ENCODE assay signal across 8 mouse cellular contexts in the genomic region with DNA sequence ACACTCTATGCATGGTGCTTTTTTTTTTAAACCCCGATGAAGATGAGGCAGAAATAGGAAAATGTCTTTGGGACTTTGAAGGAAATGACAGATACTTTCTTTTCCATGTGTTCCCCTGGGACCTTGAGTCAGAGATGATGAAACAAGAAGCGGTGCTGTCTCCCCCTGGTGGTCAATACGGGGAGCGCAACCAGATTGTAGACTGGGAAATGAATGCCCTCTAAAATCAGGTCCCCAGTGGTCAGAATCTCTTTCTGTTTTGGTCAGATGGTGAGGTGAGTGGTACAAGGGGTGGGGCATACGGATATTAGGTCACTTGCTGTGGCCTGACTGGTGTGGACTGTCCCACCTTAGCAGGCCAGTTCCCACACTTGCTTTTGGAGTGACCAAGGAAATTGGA. TPM values are rescaled to one million over a fixed set of nuclear protein-coding genes. Genes with fewer than 3 reads are reported as not detected.
DNase-seq lines count a peak whose midpoint lies in the region; ATAC-seq and TF ChIP-seq lines count a peak whose summit lies in the region.

No protein-coding gene starts in this region.

- no peak overlapping the region for H3K4me2 ChIP-seq in liver, embryonic 12.5 days
- no peak overlapping the region for H3K4me2 ChIP-seq in neural tube, embryonic 11.5 days (ENCODE audit: low read depth)

- intact Hi-C loops in left cerebral cortex, postnatal 36 days (cut with DNase I), result loop anchor here (1.0 kb wide), 1 partner anchor 91 kb away; no protein-coding TSS in a partner anchor

- no peaks in the 10 kb centered on the region for H3K4me1 ChIP-seq in liver, adult 2 months (ENCODE audit: control insufficient read depth, insufficient read depth, low read length)
- peaks cover 35% of the 10 kb centered on the region for H3K4me1 ChIP-seq in liver, embryonic 12.5 days
- H3K4me1 ChIP-seq in embryonic facial prominence, embryonic 10.5 days, result peaks cover 11% of the 10 kb centered on the region
- H3K4me1 ChIP-seq in neural tube, embryonic 11.5 days (ENCODE audit: control insufficient read depth, insufficient read depth, low read length), result no peaks in the 10 kb centered on the region

- no peak for ATAC-seq in liver, embryonic 12.5 days
- peak; percentile 50 to 63; a peak in 2 of 4 replicates for ATAC-seq in hematopoietic stem cell, adult 5-6 weeks (replicated peaks in 1 of 2; ENCODE audit: insufficient read depth in 1 of 2, low FRiP score in 2 of 2, low TSS enrichment in 1 of 2, low read depth in 1 of 2, poor library complexity in 2 of 2, severe bottlenecking in 2 of 2)
- no peak for ATAC-seq in neural tube, embryonic 11.5 days (ENCODE audit: insufficient read depth, low FRiP score, low TSS enrichment)

- peak; percentile 71; the same call in 1 of the 2 replicates for TF ChIP-seq CTCF in liver, adult 2 months (IDR thresholded peaks at IDR 0.05; ENCODE audit: low read depth, low read length)

- H3K36me3 ChIP-seq in liver, adult 2 months (ENCODE audit: control insufficient read depth, insufficient read depth, low read length), result no peaks in the 10 kb centered on the region
- H3K36me3 ChIP-seq in liver, embryonic 12.5 days, result no peaks in the 10 kb centered on the region
- H3K36me3 ChIP-seq in embryonic facial prominence, embryonic 10.5 days (replicated peaks), result no peaks in the 10 kb centered on the region
- no peaks in the 10 kb centered on the region for H3K36me3 ChIP-seq in neural tube, embryonic 11.5 days (ENCODE audit: control insufficient read depth, insufficient read depth, low read length)

- H3K27me3 ChIP-seq in liver, adult 2 months (ENCODE audit: control insufficient read depth, insufficient read depth, low read length), result peaks cover 3% of the 10 kb centered on the region; the same call in 1 of the 2 replicates
- peaks cover 82% of the 10 kb centered on the region for H3K27me3 ChIP-seq in liver, embryonic 12.5 days (replicated peaks)
- peaks cover 51% of the 10 kb centered on the region for H3K27me3 ChIP-seq in embryonic facial prominence, embryonic 10.5 days (replicated peaks; ENCODE audit: low read depth, poor library complexity, severe bottlenecking)
- H3K27me3 ChIP-seq in neural tube, embryonic 11.5 days (ENCODE audit: control insufficient read depth, insufficient read depth, low read length), result no peaks in the 10 kb centered on the region

- no peak overlapping the region for H3K27ac ChIP-seq in liver, adult 2 months (replicated peaks; ENCODE audit: insufficient read depth, low read depth, low read length)
- H3K27ac ChIP-seq in liver, embryonic 12.5 days, result no peak overlapping the region
- H3K27ac ChIP-seq in embryonic facial prominence, embryonic 10.5 days (replicated peaks), result no peak overlapping the region
- H3K27ac ChIP-seq in neural tube, embryonic 11.5 days (ENCODE audit: low read depth, low read length), result no peak overlapping the region

- no peaks in the 10 kb centered on the region for H3K79me2 ChIP-seq in liver, adult 2 months (ENCODE audit: control insufficient read depth, insufficient read depth, low read length)

- no peak overlapping the region for H3K4me3 ChIP-seq in liver, adult 2 months (ENCODE audit: insufficient read depth, low read depth, low read length)
- H3K4me3 ChIP-seq in liver, embryonic 12.5 days, result no peak overlapping the region
- H3K4me3 ChIP-seq in embryonic facial prominence, embryonic 10.5 days, result no peak overlapping the region
- no peak overlapping the region for H3K4me3 ChIP-seq in neural tube, embryonic 11.5 days (ENCODE audit: low read depth, low read length)

- no peaks in the 10 kb centered on the region for H3K9me3 ChIP-seq in liver, embryonic 12.5 days (replicated peaks)
- H3K9me3 ChIP-seq in embryonic facial prominence, embryonic 10.5 days, result no peaks in the 10 kb centered on the region
- no peaks in the 10 kb centered on the region for H3K9me3 ChIP-seq in neural tube, embryonic 11.5 days (ENCODE audit: control insufficient read depth, low read length)

- 5% methylated on average over 5 of the region's 5 CpGs for WGBS in liver, adult 2 months
- WGBS in liver, embryonic 12.5 days (ENCODE audit: insufficient replicate concordance), result 2% methylated on average over 5 of the region's 5 CpGs
- 3% methylated on average over 5 of the region's 5 CpGs for WGBS in embryonic facial prominence, embryonic 10.5 days
- 3% methylated on average over 5 of the region's 5 CpGs for WGBS in neural tube, embryonic 11.5 days

- H3K9ac ChIP-seq in liver, adult 2 months (ENCODE audit: low read depth, low read length), result no peak overlapping the region
- H3K9ac ChIP-seq in liver, embryonic 12.5 days, result no peak overlapping the region
- H3K9ac ChIP-seq in neural tube, embryonic 11.5 days (ENCODE audit: low read length), result no peak overlapping the region

- no peak for TF ChIP-seq POLR2A in liver, adult 2 months (IDR thresholded peaks at IDR 0.05; ENCODE audit: extremely low read depth, insufficient read depth, low read length)

- peak; percentile 29 for DNase-seq in liver, adult 2 months (ENCODE audit: extremely low read depth, low read depth, low spot score)
- peak; percentile 77 to 82 for DNase-seq in adrenal gland, postnatal 36 days
- peak; percentile 73 for DNase-seq in embryonic facial prominence, embryonic 10.5 days (ENCODE audit: low spot score)
- peak; percentile 45 to 68 for DNase-seq in left cerebral cortex, postnatal 36 days (ENCODE audit: low spot score in 2 of 2)
- DNase-seq in neural tube, embryonic 11.5 days (ENCODE audit: low spot score), result peak; percentile 77
- peak; percentile 43 for DNase-seq in thymus, postnatal 0 days (ENCODE audit: low spot score)

RNA-seq across cellular contexts. Expression of a gene that starts 9.4 kb away (rescaled TPM):
- total RNA-seq in liver, adult 2 months (2014; rRNA removed), result 17.5 and 18.5 TPM in 2 replicates
- polyA plus RNA-seq in liver, adult 2 months (2012; rRNA removed), result 21.5 and 27.3 TPM in 2 replicates
- polyA plus RNA-seq in liver, embryonic 12.5 days (2016; fragmentation: Nextera tagmentation; extraction: Ambion mirVana), result 17.2 and 17.5 TPM in 2 replicates
- total RNA-seq in adrenal gland, postnatal 36 days (2021), result 10 to 100 TPM; 41.1 to 50.6 TPM
- polyA plus RNA-seq in embryonic facial prominence, embryonic 10.5 days (2016; fragmentation: Nextera tagmentation; extraction: Ambion mirVana), result 22.9 and 23.1 TPM in 2 replicates
- 16.2 and 23.0 TPM in 2 replicates for total RNA-seq in hematopoietic stem cell, adult 5-6 weeks (2017)
- 10 to 100 TPM; 21.2 to 21.9 TPM for total RNA-seq in left cerebral cortex, postnatal 36 days (2021)
- 22.7 and 24.8 TPM in 2 replicates for polyA plus RNA-seq in neural tube, embryonic 11.5 days (2014; fragmentation: Nextera tagmentation; extraction: Ambion mirVana)
- 31.1 and 36.8 TPM in 2 replicates for polyA plus RNA-seq in thymus, postnatal 0 days (2015; fragmentation: Nextera tagmentation; extraction: Ambion mirVana)

RNA-seq across cellular contexts. Expression of a gene that starts 28.8 kb away (rescaled TPM):
- 1.2 and 1.3 TPM in 2 replicates for total RNA-seq in liver, adult 2 months (2014; rRNA removed)
- polyA plus RNA-seq in liver, adult 2 months (2012; rRNA removed), result 2.1 and 2.2 TPM in 2 replicates
- polyA plus RNA-seq in liver, embryonic 12.5 days (2016; fragmentation: Nextera tagmentation; extraction: Ambion mirVana), result 0.37 and 0.49 TPM in 2 replicates
- total RNA-seq in adrenal gland, postnatal 36 days (2021), result under 1 TPM; 0.26 to 0.56 TPM
- 0.12 and 0.26 TPM in 2 replicates for polyA plus RNA-seq in embryonic facial prominence, embryonic 10.5 days (2016; fragmentation: Nextera tagmentation; extraction: Ambion mirVana)
- total RNA-seq in hematopoietic stem cell, adult 5-6 weeks (2017), result not detected in 2 replicates
- total RNA-seq in left cerebral cortex, postnatal 36 days (2021), result under 1 TPM in 1 of 2 experiments, not detected in 1; 0.63 TPM
- 0.08 TPM in 1 of 2 replicates, not detected in the other for polyA plus RNA-seq in neural tube, embryonic 11.5 days (2014; fragmentation: Nextera tagmentation; extraction: Ambion mirVana)
- 1.1 and 1.3 TPM in 2 replicates for polyA plus RNA-seq in thymus, postnatal 0 days (2015; fragmentation: Nextera tagmentation; extraction: Ambion mirVana)

Comparison
In these comparisons a context has a peak if more than half of its experiments do, and no peak if none do; other contexts are left out.
1. DNase-seq: peak in every context shown above with its lines; median percentile 80 in adrenal gland, postnatal 36 days; 77 in neural tube, embryonic 11.5 days; 73 in embryonic facial prominence, embryonic 10.5 days; 56 in left cerebral cortex, postnatal 36 days; 43 in thymus, postnatal 0 days; 29 in liver, adult 2 months.
2. ATAC-seq: peak in hematopoietic stem cell, adult 5-6 weeks (2 of 2); none in liver, embryonic 12.5 days (single experiment) and neural tube, embryonic 11.5 days (single experiment).